Mouse (Mus musculus): ENCODE measurements at regions not wholly inside any gene's neighbourhood (a gene's known extent, or its start where the extent isn't known, plus 50 kb on each side); places are given as distances from the start of the nearest gene placed in this dataset.

DNA sequence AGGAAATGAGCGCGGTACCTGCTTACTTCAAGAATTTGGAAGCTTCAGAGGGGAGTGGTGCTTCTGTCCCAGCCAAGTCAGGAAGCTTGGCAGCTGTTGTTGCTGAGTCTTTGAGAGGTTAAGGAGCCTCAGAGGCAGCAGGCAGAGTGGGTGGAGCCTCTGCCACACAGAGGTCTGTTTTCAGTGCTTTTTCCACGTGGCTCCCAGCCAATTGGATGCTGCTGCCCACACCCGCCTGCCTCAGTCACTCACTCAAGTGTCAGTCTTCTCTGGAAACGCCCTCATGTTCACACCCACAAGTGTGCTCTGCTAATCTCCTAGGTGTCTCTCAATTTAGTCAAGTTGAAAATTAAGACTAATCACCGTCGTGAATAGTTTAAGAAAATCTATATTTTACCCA lies 236.1 kb downstream of the Sec23ip start:
- TF ChIP-seq CTCF (IDR thresholded peaks at IDR 0.05; ENCODE audit: control insufficient read depth, insufficient read depth, insufficient read length), result no peak
- TF ChIP-seq FOSL1 (IDR thresholded peaks at IDR 0.05; ENCODE audit: insufficient read depth, low read length, poor library complexity, severe bottlenecking), result no peak
- TF ChIP-seq USF1 (IDR thresholded peaks at IDR 0.05; ENCODE audit: low read depth), result no peak
